Mouse (Mus musculus) liver, adult 2 months (tissue): ENCODE results near the gene Myh10.

Source experiments
- CTCF ChIP-seq: fragments of 200-500 bp; IDR thresholded peaks from 2 replicates; pipeline ENCODE4 v1.5.1; 2011; ENCODE audit warnings: low read depth, low read length, control low read depth
- POLR2A ChIP-seq: fragments of 200-500 bp; IDR thresholded peaks from 2 replicates; pipeline ENCODE4 v1.6.1; 2011; ENCODE audit warnings: low read length, control low read depth; ENCODE audit not compliant: insufficient read depth; ENCODE audit errors: extremely low read depth

DNA sequence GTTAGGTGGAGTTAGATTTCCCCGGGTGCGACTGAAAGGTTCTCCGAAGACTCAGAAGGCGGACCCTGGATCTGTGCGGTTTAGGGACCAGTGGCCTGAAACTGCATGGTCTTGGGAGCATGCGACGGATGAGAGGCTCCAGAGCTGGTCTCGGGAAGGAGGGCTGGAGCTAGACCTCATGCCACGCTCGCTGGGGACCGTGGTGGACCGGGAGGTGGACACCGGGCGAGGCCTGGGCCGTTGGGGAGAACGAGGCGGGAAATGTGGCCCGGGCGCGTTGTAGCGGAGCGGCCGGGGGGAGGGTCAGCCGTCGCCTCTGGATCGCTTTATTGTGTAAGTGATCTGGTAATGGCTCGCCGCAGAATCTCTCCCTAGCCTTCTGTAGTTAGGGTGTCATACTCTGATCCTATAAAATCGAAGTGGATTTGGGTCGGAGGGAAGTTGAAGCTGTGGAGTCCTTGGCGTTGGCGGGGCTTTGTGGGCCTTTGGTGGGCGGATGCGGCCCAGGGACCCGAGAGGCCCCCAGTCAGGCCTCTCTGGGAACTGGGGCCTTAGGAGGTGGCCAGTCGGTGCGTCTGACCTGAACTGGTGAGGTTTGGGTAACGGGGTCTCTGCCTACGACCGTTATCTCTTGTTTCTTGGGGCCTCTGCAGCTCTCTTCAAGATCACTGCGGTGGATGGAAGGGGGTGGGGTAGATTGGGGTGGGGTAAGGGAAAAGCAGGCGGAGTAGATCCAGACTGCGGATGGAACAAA, 1.5 kb downstream of the Myh10 start:
- no peak for TF ChIP-seq POLR2A
- TF ChIP-seq CTCF, result no peak
